Mouse (Mus musculus): ENCODE measurements at regions not wholly inside any gene's neighbourhood (a gene's known extent, or its start where the extent isn't known, plus 50 kb on each side); places are given as distances from the start of the nearest gene placed in this dataset.

DNA sequence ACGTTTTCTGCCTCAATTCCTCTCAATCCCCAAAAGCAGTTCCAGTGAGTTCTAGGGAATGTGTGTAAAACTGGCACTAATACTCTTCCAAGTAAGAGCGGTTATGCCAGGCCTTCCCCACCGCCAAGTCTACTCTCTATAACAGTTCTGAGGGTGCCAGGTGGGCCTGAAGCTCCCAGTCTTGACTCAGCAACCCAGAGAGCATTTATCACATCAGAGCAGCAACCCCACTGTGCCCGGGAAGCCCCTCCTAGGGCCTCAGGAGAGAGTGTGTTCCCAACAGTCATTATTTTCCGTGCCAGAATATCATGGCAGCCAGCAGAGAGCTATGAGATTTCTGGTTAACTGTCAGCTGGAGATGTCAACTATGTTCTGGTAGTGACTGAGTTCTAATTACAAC lies 169.1 kb downstream of the Galc start:
- Histone ChIP-seq H3K4me1 (ENCODE audit: control insufficient read depth, insufficient read depth, low read length) (no peaks in the 10 kb centered on the region), H3K9ac (ENCODE audit: low read length) (no peak overlapping the region), H3K4me3 (replicated peaks; ENCODE audit: low read length) (no peak overlapping the region), H3K27ac (ENCODE audit: low read length) (no peak overlapping the region), H3K9me3 (replicated peaks; ENCODE audit: control insufficient read depth, low read length) (no peaks in the 10 kb centered on the region), H3K27me3 (ENCODE audit: control insufficient read depth, insufficient read depth, low read length) (no peaks in the 10 kb centered on the region), H3K36me3 (ENCODE audit: control insufficient read depth, insufficient read depth, low read length) (no peaks in the 10 kb centered on the region), H3K4me2 (ENCODE audit: low read depth, low read length) (no peak overlapping the region)
- WGBS, result 67% methylated on average over 5 of the region's 5 CpGs
- ATAC-seq (ENCODE audit: insufficient read depth, low FRiP score), result no peak

DNA sequence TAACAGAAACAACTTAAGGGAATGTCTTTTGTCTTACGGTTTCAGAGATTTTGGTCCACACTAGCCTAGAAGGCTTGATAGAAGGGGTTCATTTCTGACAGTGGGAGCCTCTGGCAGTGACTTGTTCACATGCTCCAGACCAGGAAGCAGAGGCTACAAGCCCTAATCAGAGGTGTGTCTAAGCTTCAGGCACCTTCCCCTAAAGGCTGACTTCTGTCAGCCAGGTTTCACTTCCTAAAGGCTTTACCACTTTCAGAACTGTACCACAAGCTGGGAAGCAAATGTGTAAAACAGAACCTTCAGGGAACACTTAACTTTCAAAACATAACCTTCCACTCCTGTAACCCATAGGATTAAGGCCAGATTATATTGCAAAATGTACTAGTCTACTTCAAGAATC lies 180.9 kb downstream of the Galc start:
- H3K9me3 ChIP-seq (replicated peaks; ENCODE audit: control insufficient read depth, low read length), result no peaks in the 10 kb centered on the region
- no peaks in the 10 kb centered on the region for H3K4me1 ChIP-seq (ENCODE audit: control insufficient read depth, insufficient read depth, low read length)
- H3K27me3 ChIP-seq (ENCODE audit: control insufficient read depth, insufficient read depth, low read length), result no peaks in the 10 kb centered on the region
- H3K4me3 ChIP-seq (replicated peaks; ENCODE audit: low read length), result no peak overlapping the region
- no peak overlapping the region for H3K4me2 ChIP-seq (ENCODE audit: low read depth, low read length)
- WGBS, result 94% methylated on average over 1 of the region's 1 CpGs
- H3K36me3 ChIP-seq (ENCODE audit: control insufficient read depth, insufficient read depth, low read length), result no peaks in the 10 kb centered on the region
- no peak overlapping the region for H3K27ac ChIP-seq (ENCODE audit: low read length)
- ATAC-seq (ENCODE audit: insufficient read depth, low FRiP score), result no peak
- H3K9ac ChIP-seq (ENCODE audit: low read length), result no peak overlapping the region

DNA sequence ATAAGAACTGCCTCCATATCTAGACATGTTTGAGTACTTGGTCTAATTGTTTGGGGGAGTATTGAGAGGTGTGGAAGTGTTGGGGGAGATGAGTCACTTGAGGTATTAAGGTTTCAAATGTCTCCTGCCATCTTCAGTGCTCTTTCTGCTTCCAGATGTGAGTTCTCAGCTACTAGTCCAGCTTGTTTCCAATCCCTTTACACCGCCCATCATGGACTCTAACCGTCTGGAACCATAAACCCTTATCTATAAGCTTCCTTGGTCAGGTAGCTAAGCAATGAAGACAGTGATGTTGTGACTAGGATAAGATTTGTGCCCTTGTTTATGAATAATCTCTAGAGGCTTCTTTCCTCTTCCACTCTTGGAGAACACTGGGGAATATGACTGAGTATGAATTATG lies 183.7 kb downstream of the Galc start:
- H3K9me3 ChIP-seq (replicated peaks; ENCODE audit: control insufficient read depth, low read length), result no peaks in the 10 kb centered on the region
- no peak overlapping the region for H3K4me3 ChIP-seq (replicated peaks; ENCODE audit: low read length)
- H3K36me3 ChIP-seq (ENCODE audit: control insufficient read depth, insufficient read depth, low read length), result no peaks in the 10 kb centered on the region
- no peak overlapping the region for H3K9ac ChIP-seq (ENCODE audit: low read length)
- no peaks in the 10 kb centered on the region for H3K27me3 ChIP-seq (ENCODE audit: control insufficient read depth, insufficient read depth, low read length)
- no peak overlapping the region for H3K27ac ChIP-seq (ENCODE audit: low read length)
- H3K4me1 ChIP-seq (ENCODE audit: control insufficient read depth, insufficient read depth, low read length), result no peaks in the 10 kb centered on the region
- WGBS, result 77% methylated on average over 2 of the region's 2 CpGs
- no peak overlapping the region for H3K4me2 ChIP-seq (ENCODE audit: low read depth, low read length)
- ATAC-seq (ENCODE audit: insufficient read depth, low FRiP score), result no peak

DNA sequence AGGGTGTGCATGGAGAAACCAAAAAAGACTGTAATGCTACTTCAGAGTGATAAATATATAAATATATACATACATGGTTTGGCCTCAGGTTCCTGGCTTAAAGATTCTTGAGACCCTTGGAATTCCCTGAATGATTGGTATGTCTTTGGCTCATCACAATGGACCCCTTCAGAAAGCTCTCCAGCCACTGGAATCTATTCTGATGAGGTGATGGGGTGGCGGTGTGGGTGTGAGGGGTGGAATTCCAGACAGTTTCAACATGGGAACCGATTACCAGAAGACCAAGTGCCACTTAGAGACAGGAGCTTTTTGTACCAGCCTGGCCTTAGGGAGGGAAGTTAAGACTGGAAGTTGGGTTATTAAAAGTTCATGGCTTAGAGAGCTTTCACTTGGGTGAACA lies 190.1 kb downstream of the Galc start:
- H3K27ac ChIP-seq (ENCODE audit: low read length), result no peak overlapping the region
- ATAC-seq (ENCODE audit: insufficient read depth, low FRiP score), result no peak

DNA sequence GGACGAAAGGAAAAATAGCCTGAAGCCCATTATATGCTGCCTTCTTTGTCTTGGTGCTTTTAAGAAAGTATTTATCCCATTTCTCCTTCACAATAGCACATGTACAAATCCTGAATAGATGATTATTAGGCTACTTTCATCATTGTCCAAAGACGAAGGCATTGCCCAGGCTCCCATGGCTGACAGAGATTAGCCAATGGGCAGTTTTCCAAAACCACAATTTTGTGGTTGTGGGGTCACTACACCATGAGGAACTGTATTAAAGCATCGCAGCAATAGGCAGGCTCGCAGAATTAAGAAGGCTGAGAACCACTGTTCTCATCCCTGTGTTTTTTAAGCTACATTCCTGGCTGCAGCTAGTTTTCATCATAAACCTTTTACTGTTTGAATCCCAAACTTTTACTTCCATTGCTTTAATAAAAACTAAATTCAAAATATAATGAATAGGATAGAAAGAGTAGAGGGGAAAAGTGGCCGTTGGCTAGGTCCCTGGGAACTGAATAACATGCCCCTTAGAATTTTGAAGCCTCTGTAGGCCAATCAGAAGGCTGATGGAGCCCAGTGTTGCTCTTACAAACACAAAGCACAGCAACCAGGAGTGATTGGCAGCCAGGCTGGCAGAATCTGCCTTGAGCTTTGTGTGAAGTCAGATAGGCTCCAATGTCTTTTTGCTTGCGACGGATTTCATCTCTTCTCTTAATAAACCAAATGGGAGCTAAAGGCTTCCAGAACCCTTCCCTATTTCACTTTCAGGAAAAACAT lies 199.7 kb downstream of the Galc start:
- H3K27me3 ChIP-seq (ENCODE audit: control insufficient read depth, insufficient read depth, low read length), result no peaks in the 10 kb centered on the region
- ATAC-seq (ENCODE audit: insufficient read depth, low FRiP score), result no peak
- WGBS, result 83% methylated on average over 7 of the region's 7 CpGs
- H3K9ac ChIP-seq (ENCODE audit: low read length), result no peak overlapping the region
- H3K4me3 ChIP-seq (replicated peaks; ENCODE audit: low read length), result no peak overlapping the region
- no peaks in the 10 kb centered on the region for H3K4me1 ChIP-seq (ENCODE audit: control insufficient read depth, insufficient read depth, low read length)
- H3K27ac ChIP-seq (ENCODE audit: low read length), result no peak overlapping the region
- no peaks in the 10 kb centered on the region for H3K9me3 ChIP-seq (replicated peaks; ENCODE audit: control insufficient read depth, low read length)
- H3K36me3 ChIP-seq (ENCODE audit: control insufficient read depth, insufficient read depth, low read length), result no peaks in the 10 kb centered on the region
- no peak overlapping the region for H3K4me2 ChIP-seq (ENCODE audit: low read depth, low read length)

More for the DNA sequence above, 190.1 kb downstream of the Galc start:
- 59% methylated on average over 2 of the region's 2 CpGs for WGBS
- Histone ChIP-seq H3K4me3 (replicated peaks; ENCODE audit: low read length) (no peak overlapping the region), H3K9me3 (replicated peaks; ENCODE audit: control insufficient read depth, low read length) (no peaks in the 10 kb centered on the region), H3K9ac (ENCODE audit: low read length) (no peak overlapping the region), H3K36me3 (ENCODE audit: control insufficient read depth, insufficient read depth, low read length) (no peaks in the 10 kb centered on the region), H3K27me3 (ENCODE audit: control insufficient read depth, insufficient read depth, low read length) (no peaks in the 10 kb centered on the region), H3K4me2 (ENCODE audit: low read depth, low read length) (no peak overlapping the region), H3K4me1 (ENCODE audit: control insufficient read depth, insufficient read depth, low read length) (no peaks in the 10 kb centered on the region)

DNA sequence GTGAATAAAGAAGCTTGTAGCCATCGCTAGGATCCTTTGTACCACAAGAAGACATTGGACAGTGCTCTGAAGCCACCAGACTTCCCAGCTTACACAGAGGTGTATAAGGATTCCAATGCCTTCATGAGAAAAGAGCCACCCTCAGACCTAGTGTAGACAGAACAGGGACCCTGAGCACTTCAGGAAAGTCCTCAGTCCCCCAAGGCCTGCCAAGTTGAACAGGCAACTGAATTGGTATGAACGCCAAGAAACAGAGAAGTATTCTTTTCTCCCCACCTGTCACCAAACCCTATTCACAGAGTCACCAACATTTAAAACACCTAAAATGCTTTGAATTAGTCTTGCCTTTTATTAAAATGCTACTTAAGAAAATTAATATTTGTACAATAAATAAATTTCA lies 200.3 kb downstream of the Galc start:
- Histone ChIP-seq H3K36me3 (ENCODE audit: control insufficient read depth, insufficient read depth, low read length) (no peaks in the 10 kb centered on the region), H3K4me3 (replicated peaks; ENCODE audit: low read length) (no peak overlapping the region), H3K4me2 (ENCODE audit: low read depth, low read length) (no peak overlapping the region), H3K9ac (ENCODE audit: low read length) (no peak overlapping the region), H3K4me1 (ENCODE audit: control insufficient read depth, insufficient read depth, low read length) (no peaks in the 10 kb centered on the region), H3K27ac (ENCODE audit: low read length) (no peak overlapping the region), H3K9me3 (replicated peaks; ENCODE audit: control insufficient read depth, low read length) (no peaks in the 10 kb centered on the region), H3K27me3 (ENCODE audit: control insufficient read depth, insufficient read depth, low read length) (no peaks in the 10 kb centered on the region)
- WGBS, result 91% methylated on average over 2 of the region's 2 CpGs
- ATAC-seq (ENCODE audit: insufficient read depth, low FRiP score), result no peak

DNA sequence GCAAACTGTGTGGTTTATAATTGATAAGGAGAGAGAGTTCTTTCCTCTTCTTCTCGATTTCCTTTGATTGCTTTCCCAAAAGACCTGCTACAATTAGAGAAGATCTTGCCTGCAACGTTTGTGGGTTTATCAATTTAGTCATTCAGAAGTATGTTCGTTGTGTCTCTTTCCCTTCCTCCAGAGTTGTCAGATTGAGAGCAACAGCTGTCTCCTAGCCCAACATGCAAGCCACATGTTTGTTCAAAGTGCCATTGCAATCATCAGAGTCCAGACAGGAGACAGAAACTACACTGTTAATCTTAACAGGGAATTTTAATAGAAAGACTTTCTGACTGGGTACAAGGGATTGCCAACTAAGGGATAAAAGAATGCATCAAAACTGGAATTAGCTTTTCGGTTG lies 208.3 kb downstream of the Galc start:
- Histone ChIP-seq H3K36me3 (ENCODE audit: control insufficient read depth, insufficient read depth, low read length) (no peaks in the 10 kb centered on the region), H3K4me1 (ENCODE audit: control insufficient read depth, insufficient read depth, low read length) (peaks cover 4% of the 10 kb centered on the region; the same call in 1 of the 2 replicates), H3K27me3 (ENCODE audit: control insufficient read depth, insufficient read depth, low read length) (no peaks in the 10 kb centered on the region), H3K4me3 (replicated peaks; ENCODE audit: low read length) (no peak overlapping the region), H3K9ac (ENCODE audit: low read length) (no peak overlapping the region), H3K27ac (ENCODE audit: low read length) (no peak overlapping the region), H3K4me2 (ENCODE audit: low read depth, low read length) (no peak overlapping the region), H3K9me3 (replicated peaks; ENCODE audit: control insufficient read depth, low read length) (no peaks in the 10 kb centered on the region)
- 50% methylated on average over 4 of the region's 4 CpGs for WGBS
- no peak for ATAC-seq (ENCODE audit: insufficient read depth, low FRiP score)

DNA sequence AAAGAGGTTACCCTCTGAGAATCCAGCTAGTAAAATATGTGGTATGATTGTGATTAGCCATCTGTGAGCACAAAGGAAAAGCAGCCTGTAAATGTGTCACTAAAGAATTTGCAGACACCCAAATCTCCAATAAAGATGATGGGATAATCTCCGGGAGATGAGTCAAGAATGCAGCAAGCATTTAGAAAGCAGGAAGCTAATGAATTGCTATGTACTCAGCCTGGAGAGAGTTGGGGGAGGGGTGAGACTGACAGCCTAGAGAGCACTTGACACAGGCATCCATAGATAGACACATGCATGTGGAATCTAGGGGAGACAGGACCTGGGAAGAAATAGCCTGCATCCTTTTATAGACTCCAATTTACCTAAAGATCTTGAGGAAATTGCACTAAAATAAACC lies 208.8 kb downstream of the Galc start:
- Histone ChIP-seq H3K4me1 (ENCODE audit: control insufficient read depth, insufficient read depth, low read length) (peaks cover 4% of the 10 kb centered on the region; the same call in 1 of the 2 replicates), H3K9ac (ENCODE audit: low read length) (no peak overlapping the region), H3K9me3 (replicated peaks; ENCODE audit: control insufficient read depth, low read length) (no peaks in the 10 kb centered on the region), H3K4me3 (replicated peaks; ENCODE audit: low read length) (no peak overlapping the region), H3K36me3 (ENCODE audit: control insufficient read depth, insufficient read depth, low read length) (no peaks in the 10 kb centered on the region), H3K27me3 (ENCODE audit: control insufficient read depth, insufficient read depth, low read length) (no peaks in the 10 kb centered on the region), H3K4me2 (ENCODE audit: low read depth, low read length) (no peak overlapping the region), H3K27ac (ENCODE audit: low read length) (no peak overlapping the region)
- ATAC-seq (ENCODE audit: insufficient read depth, low FRiP score), result no peak
- WGBS, result 31% methylated on average over 1 of the region's 1 CpGs

DNA sequence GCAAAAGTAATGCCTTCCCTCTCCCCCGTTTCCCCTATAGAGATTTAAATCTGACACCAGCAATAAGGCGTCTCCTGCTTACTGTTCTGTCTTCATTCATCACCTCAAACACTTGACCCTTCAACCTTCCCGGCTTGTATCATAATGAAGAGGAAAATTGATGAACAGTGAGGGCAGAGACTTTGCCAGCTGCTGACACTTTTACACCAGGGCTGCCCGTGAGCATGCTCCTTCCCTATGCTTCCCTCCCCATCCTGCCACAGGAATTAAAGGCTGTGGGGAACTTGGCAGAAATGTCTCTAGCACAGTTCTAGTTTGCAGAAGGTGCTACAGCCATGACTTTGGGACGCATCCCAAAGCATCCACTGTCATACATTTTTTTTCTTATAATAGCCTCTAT lies 209.2 kb downstream of the Galc start:
- no peaks in the 10 kb centered on the region for H3K9me3 ChIP-seq (replicated peaks; ENCODE audit: control insufficient read depth, low read length)
- 23% methylated on average over 5 of the region's 5 CpGs for WGBS
- H3K27ac ChIP-seq (ENCODE audit: low read length), result no peak overlapping the region
- no peak overlapping the region for H3K4me2 ChIP-seq (ENCODE audit: low read depth, low read length)
- no peaks in the 10 kb centered on the region for H3K27me3 ChIP-seq (ENCODE audit: control insufficient read depth, insufficient read depth, low read length)
- H3K4me1 ChIP-seq (ENCODE audit: control insufficient read depth, insufficient read depth, low read length), result peaks cover 4% of the 10 kb centered on the region; the same call in 1 of the 2 replicates
- H3K9ac ChIP-seq (ENCODE audit: low read length), result no peak overlapping the region
- no peak; the same call in 1 of the 2 replicates for ATAC-seq (ENCODE audit: insufficient read depth, low FRiP score)
- no peak overlapping the region for H3K4me3 ChIP-seq (replicated peaks; ENCODE audit: low read length)
- H3K36me3 ChIP-seq (ENCODE audit: control insufficient read depth, insufficient read depth, low read length), result no peaks in the 10 kb centered on the region

Measured in stomach, embryonic 16.5 days (tissue).